Mouse (Mus musculus): ENCODE measurements at regions not wholly inside any gene's neighbourhood (a gene's known extent, or its start where the extent isn't known, plus 50 kb on each side); places are given as distances from the start of the nearest gene placed in this dataset.

- no peak for DNase-seq (ENCODE audit: low spot score in 2 of 2)
Measured at GRCm38 (mm10) chr13:36807961-36808360, 73.0 kb upstream of the Nrn1 start.

GRCm38 (mm10) chr13:36789360-36789759 is 54.4 kb upstream of the Nrn1 start:
- peak in 1 of 2 experiments; percentile 51 for DNase-seq (ENCODE audit: low spot score in 2 of 2)

Data from layer of hippocampus, adult 18-20 months (tissue).